Mouse (Mus musculus) thymus, adult 2 months (tissue): ENCODE measurements around the gene 4921507P07Rik.

Source experiments
- CTCF ChIP-seq: fragments of 200-500 bp; IDR thresholded peaks from 2 replicates; pipeline ENCODE4 v1.5.1; 2012; ENCODE audit warnings: mild to moderate bottlenecking, control low read depth, low read length, moderate library complexity, borderline replicate concordance; ENCODE audit not compliant: control insufficient read depth, poor library complexity, insufficient read depth; ENCODE audit errors: extremely low read depth
- POLR2A ChIP-seq: fragments of 200-500 bp; IDR thresholded peaks from 2 replicates; pipeline ENCODE4 v1.6.1; 2012; ENCODE audit warnings: mild to moderate bottlenecking, low read length, control low read depth, moderate library complexity; ENCODE audit not compliant: control insufficient read depth, poor library complexity, insufficient read depth; ENCODE audit errors: extremely low read depth

DNA sequence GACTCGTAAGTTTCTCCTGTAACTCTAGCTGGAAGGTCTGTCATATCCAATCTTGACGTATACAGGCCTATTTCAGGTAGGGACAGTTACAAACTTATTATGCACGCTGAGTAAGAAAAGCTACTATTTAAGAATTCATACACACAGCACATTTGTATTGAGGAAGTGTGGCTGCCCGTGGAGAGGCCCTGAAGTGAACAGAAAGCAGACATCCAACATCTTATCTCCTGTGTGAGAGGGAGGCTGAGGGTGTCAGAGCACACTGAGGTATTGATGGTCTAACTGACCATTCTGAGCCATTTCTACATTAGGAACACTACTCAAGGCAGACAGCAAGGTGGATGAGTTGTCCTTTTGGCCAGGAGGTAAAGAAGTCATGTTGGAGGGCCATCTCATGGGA lies 37.6 kb downstream of the 4921507P07Rik start:
- no peak for TF ChIP-seq CTCF
- no peak for TF ChIP-seq POLR2A
